Mouse (Mus musculus) cerebellum, adult (tissue): ENCODE data around the gene Lce3c.

ENCODE experiments used
- ATAC-seq: cut with Nextera tagmentation; 2 replicates; pipeline ENCODE4 v1.9.2; 2017; ENCODE audit warnings: mild to moderate bottlenecking, moderate library complexity, mixed read lengths; ENCODE audit not compliant: insufficient number of reproducible peaks, low FRiP score, low TSS enrichment

The Lce3c gene

DNA sequence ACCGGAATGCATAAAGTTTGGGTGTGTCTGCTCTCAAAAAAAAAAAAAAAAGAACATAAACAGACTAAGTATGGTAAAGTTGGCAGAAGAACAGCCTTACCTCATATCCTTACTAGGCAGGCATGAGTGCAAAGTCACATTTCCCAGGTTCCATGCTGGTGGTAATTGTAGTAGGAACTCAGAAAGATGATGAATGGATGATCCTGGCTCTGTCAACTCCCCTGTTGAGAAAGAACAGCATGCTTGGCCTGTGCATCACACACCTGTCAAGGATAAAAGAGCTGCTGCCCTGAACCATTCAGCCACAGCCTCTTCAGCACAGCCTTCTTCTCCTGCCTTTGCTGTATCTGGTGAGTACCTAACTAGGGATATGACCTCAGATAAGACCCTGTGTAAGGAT is at the start of gene Lce3c:
Gene Lce3c (plus strand): TSS at position 301 of the 400 bp plus-strand sequence.
- ATAC-seq, result no peak

DNA sequence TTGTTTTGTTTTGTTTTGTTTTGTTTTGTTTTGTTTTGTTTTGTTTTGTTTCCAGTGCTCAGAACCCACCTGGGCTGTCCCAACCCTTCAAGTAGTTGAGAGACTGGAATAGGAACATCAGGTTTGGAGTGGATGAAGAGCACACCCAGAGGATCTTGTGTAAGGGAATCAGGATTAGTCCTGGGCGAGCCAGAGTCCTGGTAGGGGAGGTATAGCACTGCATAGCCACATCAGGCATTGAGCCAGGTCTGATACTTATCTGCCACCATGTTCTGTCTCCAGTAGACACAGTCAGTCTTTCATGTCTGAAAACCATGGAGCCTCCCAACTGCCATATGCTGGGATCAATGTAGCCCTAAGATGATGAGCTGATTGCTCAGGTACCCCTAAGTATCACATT is 49.8 kb upstream of the Lce3c start:
- ATAC-seq, result no peak

DNA sequence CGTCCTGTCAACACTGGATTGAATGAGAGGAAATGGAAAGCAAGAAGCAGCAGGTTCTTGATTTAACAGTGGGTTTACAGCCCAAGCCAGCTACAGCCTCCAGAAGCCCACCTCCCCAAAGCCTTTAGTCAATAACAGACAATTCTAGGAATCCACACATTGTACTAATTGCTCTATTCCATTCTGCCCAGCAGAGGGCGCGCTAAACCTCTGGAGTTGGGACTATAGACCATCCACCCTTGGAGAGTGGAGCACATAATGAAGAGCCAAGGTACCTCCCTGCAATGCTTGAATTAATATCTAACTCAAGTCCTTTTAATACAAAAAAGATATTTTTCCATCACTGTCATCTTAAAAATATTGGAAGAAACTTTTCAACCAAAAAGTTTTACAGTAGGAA is 41.3 kb upstream of the Lce3c start:
- ATAC-seq, result no peak

DNA sequence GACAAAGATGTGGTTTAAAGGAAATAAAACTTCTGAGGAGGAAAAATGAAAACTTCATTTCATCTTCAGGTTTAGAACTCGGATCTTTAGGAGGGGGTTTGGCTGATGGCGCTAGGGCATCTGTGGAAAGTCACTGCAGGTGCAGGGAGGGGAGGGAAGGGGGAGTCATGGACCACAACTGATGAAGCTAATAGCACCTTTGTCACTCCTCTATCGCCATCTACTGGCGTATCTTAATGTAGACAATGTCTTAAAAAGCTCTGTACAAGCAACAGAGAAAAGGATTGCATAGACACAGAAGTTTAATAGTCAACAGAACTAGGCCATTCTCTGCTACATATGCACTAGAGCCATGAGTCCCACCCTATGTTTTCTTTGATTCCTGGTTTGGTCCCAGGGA is 40.6 kb upstream of the Lce3c start:
- ATAC-seq, result no peak

DNA sequence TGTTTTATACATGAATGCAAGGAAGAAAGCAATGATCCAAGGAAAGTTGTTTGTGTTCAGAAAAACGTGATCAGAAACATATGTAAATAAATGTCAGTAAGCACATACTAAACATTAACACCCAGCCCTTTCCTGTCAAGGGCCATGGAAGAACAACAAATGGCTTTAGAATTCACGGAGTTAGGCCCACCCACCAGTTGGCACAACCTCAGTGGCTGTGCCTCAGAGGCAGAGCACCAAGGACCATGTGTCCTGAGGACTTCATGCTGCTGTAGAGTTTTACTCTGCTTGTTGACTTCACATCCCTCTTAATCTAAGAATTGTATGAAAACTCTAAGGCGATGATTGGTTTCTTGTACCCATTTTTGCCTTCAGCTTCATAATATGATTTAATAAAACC is 39.1 kb upstream of the Lce3c start:
- ATAC-seq, result no peak

DNA sequence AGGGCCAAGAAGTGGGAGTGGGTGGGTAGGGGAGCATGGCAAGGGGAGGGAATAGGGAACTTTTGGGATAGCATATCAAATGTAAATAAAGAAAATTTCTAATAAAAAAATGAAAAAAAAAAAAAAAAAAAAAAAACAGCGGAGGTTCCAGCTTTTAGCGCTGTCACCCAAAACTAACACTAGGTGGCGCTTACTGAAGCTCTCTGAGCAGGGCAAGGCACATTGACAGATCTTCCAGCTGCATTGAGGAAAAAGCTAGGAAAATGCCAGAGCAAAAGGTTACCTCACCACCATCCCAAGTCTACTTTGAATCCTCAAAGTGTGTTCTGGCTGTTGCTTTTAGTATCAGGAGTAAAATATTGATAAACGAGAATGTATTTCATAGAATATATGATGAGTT is 36.7 kb upstream of the Lce3c start:
- ATAC-seq, result no peak

DNA sequence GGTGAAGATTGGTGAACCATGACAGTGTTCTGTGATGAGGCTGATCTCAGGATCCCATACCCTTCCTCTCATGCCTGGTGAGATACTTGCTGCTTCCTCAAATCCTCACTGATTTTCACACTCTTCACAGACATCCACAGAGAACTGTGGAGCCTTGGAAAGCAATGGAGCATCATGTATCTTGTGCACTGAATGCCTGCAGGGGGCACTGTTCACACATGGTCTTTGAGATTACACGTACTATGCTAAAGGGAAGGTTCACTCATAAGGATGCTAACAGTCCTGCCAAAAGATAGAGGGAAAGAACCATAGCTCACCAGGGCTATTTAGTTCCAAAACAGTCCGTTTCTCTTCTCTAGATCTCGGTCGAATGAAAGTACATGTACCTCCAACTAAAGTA is 23.9 kb upstream of the Lce3c start:
- no peak for ATAC-seq

DNA sequence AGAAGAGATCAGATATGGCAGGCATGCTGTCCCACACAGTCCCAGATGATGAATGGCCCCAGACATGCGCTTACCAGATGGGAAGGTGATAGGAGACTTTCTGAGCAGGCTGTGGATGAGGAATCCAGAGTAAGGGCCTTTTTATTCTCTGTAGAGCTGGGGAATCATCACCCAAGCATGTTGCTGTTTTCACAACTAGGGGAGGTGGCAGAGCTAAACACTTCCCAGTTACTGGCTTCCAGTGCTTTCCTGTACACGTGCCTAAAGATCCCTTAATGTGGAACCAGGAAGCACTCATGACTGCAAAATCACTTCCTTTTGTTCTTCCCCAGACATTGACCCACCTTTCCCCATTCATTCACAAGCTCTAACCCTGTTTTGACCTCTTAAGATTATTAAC is 18.2 kb upstream of the Lce3c start, which contains the start of gene Lce3a:
Gene Lce3a (minus strand): TSS at position 101 of the 400 bp plus-strand sequence.
- ATAC-seq, result no peak

DNA sequence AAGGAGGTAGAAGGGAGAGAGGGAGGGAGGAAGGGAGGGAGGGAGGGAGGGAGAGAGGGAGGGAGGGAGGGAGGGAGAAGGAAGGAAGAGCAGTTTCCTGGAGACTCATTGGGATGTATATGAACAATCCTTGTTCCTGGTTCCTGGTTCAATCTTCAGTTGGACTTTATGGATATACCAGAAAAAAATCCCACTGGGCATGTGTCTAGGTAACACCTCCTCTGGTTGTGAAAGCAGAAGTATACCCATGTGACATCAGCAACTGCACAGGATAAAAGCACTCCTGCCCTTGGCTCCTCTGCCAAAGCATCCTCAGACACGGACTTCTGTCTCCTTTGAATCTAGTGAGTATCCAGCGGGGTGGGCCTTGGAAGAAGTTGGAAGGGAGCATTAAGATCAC is 11.6 kb upstream of the Lce3c start, which contains the start of gene Lce3b:
Gene Lce3b (plus strand): TSS at position 301 of the 400 bp plus-strand sequence.
- ATAC-seq, result no peak

DNA sequence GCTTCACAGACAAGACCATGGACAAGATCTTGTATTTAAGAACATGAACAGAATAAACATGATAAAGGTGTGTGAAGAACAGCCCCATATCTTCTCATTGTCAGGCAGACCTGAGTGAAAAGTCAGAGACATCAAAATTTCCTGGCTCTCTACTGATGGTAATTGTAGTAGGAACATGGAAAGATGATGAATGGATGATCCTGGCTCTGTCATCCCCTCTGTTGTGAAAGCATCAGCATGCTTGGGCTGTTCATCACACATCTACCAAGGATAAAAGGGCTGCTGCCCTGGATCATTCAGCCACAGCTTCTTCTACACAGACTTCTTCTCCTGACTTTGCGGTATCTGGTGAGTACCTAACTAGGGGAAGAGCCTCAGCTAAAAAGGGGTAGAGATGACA is 12.8 kb downstream of the Lce3c start, which contains the start of gene Lce3d:
Gene Lce3d (plus strand): TSS at position 301 of the 400 bp plus-strand sequence.
- no peak for ATAC-seq

DNA sequence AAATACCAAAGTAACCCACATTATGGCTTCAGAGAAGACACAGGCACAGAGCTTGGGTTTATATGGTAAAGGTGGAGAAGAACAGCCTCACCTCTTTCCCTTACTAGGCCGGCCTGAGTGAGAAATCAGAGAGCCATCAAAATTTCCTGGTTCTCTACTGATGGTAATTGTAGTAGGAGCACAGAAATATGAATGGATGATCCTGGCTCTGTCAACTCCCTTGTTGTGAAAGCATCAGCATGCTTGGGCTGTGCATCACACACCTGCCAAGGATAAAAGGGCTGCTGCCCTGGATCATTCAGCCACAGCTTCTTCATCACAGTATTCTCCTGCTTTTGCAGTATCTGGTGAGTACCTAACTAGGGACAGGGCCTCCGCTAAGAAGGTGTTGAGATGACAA is 22.5 kb downstream of the Lce3c start, which contains the start of gene Lce3e:
Gene Lce3e (plus strand): TSS at position 301 of the 400 bp plus-strand sequence.
- no peak for ATAC-seq

DNA sequence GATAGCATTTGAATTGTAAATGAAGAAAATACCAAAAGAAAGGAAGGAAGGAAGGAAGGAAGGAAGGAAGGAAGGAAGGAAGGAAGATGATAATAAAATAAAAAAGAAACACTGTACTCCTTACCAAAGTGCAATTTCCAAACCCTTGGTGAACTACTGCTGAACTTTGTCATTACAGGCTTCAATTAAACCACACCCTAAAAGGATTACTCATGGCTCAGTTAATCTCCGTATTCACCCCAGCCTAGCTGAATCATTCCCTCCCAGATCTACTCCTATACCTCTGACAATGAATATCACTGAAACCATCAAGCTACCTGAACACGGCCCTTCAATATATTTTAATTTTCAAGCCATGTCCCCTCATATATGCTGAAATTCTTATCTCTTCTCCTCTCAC is 34.2 kb downstream of the Lce3c start:
- no peak for ATAC-seq

DNA sequence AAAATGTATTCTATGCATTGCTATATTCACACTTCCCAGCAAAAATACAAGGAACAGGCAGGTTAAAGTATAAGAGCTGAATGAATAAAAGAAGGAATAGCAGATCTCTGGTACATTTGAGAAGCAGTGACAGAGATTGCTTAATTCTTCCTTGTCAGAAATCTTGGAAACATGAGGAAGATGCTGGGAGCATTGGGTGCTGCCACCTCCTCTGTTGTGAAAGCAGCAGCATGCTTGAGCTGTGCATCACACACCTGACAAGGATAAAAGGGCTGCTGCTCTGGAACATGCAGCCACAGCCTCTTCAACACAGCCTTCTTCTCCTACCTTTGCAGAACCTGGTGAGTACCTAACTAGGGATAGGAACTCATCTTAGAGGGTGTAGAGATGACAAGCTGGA is 47.6 kb downstream of the Lce3c start, which contains the start of gene Lce3f:
Gene Lce3f (plus strand): TSS at position 301 of the 400 bp plus-strand sequence.
- no peak for ATAC-seq
